Mouse (Mus musculus): ENCODE results near the gene Tmem14a.
A peak's percentile ranks its signal among the peaks of the same experiment; 100 is the strongest.
"Not testable (repeated sequence)": the region's sequence is repeated elsewhere in the genome, so short reads cannot be mapped to it uniquely, and the experiment has no call there.

The Tmem14a gene

GRCm38 (mm10) chr1:21253303-21253650 is 34.9 kb downstream of the Tmem14a start:
- DNase-seq = no peak

- DNase-seq = no peak
These were observed 35.5 kb downstream of the Tmem14a start for GRCm38 (mm10) chr1:21253856-21254255.

GRCm38 (mm10) chr1:21255625-21256345 is 37.4 kb downstream of the Tmem14a start:
- DNase-seq = no peak

DNA sequence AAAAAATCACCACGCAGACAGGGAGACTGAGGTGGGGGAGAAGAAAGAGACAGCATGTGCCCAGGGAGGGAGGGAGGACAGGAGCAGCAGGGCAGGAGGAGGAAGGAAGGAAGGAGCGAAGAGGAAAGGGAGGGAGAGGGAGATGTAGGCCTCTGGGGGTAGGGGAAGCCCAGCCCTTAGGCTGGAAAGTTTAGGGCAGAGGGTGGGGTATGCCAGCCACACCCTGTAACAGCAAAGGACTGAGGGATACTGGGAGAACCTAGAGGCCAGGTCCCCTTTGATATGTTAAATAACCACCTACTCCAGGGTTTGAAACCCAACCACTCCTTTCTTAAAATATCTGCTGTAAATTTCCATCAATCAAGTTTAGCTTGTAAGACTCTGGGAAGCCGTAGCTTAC is 38.0 kb downstream of the Tmem14a start:
- DNase-seq = no peak

DNA sequence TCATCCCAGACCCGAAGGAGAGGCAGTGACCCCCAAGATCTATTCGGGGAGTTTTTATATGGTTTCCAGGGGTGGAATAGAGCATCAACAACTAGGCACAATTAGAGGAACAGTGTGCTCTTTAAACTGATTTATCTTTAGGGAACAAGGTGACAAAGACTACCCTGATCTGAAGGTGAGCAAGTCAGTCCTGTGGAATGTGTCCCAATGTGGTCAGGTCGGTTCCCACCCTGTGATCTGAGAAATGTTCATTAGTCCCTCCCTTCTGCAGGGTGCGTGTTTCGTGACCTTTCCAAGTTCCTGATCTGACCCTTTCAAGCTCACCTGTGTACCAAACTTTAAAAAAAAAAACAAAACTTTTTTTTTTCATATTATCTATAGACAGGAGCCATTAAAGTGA is 38.5 kb downstream of the Tmem14a start:
- DNase-seq = no peak

GRCm38 (mm10) chr1:21259981-21260380 is 41.6 kb downstream of the Tmem14a start:
- DNase-seq = not testable (repeated sequence)

- DNase-seq = no peak
These were observed 44.0 kb downstream of the Tmem14a start for GRCm38 (mm10) chr1:21262401-21262800.

- no peak for DNase-seq
These were observed 45.6 kb downstream of the Tmem14a start for GRCm38 (mm10) chr1:21263986-21264385.

- no peak for DNase-seq
These were observed 46.4 kb downstream of the Tmem14a start for GRCm38 (mm10) chr1:21264747-21265146.

DNA sequence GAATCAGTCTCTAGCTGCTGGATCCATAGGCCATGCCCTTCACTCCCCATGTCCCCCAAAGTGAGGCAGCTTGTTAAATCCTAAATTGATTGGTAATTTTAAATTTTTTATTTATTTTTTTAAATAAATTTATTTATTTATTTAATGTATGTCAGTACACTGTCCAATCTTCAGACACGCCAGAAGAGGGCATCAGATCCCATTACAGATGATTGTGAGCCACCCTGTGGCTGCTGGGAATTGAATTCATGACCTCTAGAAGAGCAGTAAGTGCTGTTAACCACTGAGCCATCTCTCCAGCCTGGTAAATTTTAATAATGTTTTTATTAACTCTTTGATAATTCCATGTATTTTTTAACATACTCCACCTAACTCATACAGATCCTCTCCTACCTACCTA is 48.4 kb downstream of the Tmem14a start:
- no peak for DNase-seq

GRCm38 (mm10) chr1:21267466-21267865 is 49.1 kb downstream of the Tmem14a start:
- not testable (repeated sequence) for DNase-seq

DNA sequence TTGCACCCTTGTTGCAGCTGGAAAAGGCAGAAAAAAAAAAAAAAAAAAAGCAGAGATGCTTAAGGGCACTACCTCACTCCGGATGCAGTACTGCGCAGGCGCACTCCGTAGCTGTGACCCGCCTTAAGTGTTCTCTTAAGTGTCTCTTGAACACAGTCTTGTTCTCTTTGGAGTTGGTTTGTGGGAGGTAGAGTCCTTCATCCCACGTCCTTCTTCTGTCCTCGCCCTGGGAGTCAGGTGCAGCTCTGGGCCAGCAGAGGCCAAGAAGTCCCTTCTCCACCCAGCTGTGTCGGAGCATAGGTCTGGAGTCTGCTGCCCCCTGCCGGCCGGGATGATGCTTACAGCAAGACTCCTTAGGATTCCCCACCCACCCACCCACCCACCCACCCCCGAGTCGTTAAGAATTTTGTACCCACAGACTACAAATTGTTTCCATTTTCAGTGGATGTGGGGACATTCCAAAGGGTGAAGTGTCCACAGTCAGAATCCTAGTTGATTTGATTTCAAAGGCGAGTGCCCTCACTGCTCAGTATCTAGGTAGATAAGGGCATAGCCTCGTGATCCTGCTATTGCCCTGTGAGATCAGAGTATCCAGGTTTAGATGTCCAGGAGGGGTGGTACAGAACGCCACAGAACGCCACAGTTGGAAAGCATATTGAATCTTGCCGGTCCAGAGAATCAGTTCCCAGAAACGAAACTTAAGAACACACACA is 53.1 kb downstream of the Tmem14a start:
- DNase-seq = peak; percentile 29

- DNase-seq = peak; percentile 13
These were observed 53.7 kb downstream of the Tmem14a start for GRCm38 (mm10) chr1:21272056-21272431.

DNA sequence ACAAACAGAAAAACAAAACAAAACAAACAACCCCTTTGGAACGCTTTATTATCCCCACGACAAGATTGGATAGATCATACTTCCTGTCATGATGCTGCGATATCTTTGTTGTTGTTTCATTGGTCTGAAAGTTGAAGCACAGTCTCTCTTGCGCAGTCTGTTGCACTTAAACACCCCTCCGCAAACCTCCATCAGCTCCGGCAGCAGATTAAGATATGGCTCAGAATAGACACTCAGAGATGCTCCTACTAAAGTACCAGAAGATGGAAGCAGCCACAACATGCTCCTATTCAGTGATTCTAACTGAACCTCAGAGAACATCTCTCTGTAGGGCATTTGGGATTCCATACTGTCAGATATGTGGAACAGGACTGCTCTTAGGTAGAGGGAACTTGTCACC is 54.7 kb downstream of the Tmem14a start:
- no peak for DNase-seq

DNA sequence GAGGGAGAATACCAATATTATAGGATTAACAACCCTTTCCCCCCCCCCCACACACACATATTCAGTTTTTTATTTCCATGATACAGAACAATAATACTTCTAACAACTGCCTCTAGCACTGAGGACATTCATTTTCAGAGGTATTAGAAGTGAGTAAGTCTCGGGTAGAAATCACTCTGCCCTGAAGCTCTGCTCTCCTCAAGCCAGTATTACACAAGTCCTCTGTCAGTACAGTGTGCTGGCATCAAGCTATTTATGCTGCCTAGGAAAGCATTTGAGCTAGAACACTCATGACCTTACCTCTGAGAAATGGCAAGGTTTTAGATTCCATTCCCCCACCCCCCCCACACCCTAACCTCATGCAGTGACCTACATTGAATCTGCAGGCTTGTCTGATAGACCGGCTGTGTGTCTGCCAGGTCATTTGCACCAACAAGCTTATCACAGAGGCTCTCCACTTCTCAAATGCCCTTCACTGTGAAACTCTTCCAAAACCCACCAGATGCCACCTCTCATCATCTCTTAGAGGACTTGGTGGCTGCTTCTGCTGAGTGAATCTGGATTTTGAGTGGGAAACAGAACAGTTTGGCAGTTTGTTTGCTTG is 56.2 kb downstream of the Tmem14a start:
- no peak for DNase-seq

- DNase-seq = not testable (repeated sequence)
These were observed 57.0 kb downstream of the Tmem14a start for GRCm38 (mm10) chr1:21275366-21275765.

DNA sequence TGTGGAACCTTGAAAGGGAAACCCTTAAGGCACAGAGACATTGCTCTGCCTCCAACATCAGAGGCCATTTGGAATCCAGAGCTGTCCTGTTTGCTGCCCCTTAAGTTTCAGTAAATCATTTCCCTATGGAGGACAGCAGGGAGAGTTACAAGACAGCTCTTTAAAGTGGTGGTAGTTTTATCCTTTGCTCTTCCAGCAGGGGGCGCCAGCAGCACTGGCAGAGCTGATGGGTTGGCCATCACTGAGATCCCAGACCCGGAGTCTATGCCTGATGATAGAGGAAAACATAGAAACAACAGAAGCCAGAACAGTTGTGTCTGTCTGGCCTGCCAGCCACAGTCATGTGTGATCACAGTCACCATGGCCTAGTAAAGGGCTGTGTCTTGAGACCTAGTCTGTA is 57.8 kb downstream of the Tmem14a start:
- not testable (repeated sequence) for DNase-seq

All from layer of hippocampus, adult 9-11 months (tissue).